Mouse (Mus musculus): ENCODE data around the gene Alg2. TPM values are rescaled to one million over a fixed set of nuclear protein-coding genes. Genes with fewer than 3 reads are reported as not detected.

The Alg2 gene
- polyA plus RNA-seq, 1 experiment from 2014 or later = 198 TPM

DNA sequence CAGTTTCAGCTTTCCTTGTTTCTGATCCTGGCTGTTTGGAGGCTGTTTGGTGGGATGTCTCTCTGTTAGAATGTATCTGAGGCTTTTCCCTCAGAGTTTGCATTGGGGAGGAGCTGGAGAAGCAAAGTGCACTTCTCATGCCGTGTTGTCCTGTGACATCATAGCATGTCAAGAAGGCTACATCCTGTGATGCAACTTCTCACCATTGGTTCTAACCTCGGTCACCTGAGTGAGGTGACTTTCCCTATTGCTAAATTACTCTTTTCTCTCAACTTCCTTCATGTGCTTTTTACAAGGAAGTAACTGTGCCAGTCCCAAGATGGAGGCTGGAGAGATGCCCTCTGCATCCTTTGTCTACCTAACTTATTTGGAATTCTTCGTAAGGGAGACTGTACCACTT, 25.6 kb downstream of the Alg2 start:
- Histone ChIP-seq H3K27ac (no peak overlapping the region), H3K9ac (no peak overlapping the region), H3K27me3 (replicated peaks) (no peaks in the 10 kb centered on the region), H3K9me3 (no peaks in the 10 kb centered on the region), H3K4me2 (replicated peaks) (no peak overlapping the region), H3K36me3 (no peaks in the 10 kb centered on the region), H3K4me3 (no peak overlapping the region), H3K4me1 (no peaks in the 10 kb centered on the region; the same call in 1 of the 2 replicates)
- WGBS = 88% methylated on average over 3 of the region's 3 CpGs
- no peak for ATAC-seq (ENCODE audit: low FRiP score, low read depth)

- Histone ChIP-seq H3K4me1 (peaks cover 10% of the 10 kb centered on the region), H3K9ac (no peak overlapping the region), H3K36me3 (no peaks in the 10 kb centered on the region), H3K4me3 (no peak overlapping the region), H3K4me2 (replicated peaks) (no peak overlapping the region), H3K27ac (no peak overlapping the region), H3K9me3 (no peaks in the 10 kb centered on the region), H3K27me3 (replicated peaks) (no peaks in the 10 kb centered on the region)
- no peak for ATAC-seq (ENCODE audit: low FRiP score, low read depth)
- 89% methylated on average over 11 of the region's 11 CpGs for WGBS
Observed at GRCm38 (mm10) chr4:47440951-47441350, 33.2 kb downstream of the Alg2 start.

DNA sequence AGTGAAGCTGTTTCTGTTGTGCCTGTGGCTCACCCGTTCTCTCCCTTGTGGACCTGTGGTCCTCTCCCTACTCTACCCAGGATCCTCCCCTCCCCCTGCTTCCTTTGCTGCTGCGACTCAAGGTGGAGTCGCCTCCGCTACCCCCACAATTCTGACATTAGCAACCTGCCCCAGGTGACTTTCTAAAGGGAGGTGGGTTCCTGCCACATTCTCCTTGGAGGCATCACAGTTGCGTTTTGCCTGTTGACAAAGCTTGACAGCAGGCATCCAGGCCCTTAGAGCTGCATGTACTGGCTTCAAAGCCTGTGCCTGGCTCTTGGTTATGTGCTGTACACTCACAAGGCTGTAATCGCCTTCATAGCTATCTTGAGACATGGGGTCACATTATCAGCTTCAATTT, 35.2 kb downstream of the Alg2 start:
- peaks cover 16% of the 10 kb centered on the region for H3K4me1 ChIP-seq
- no peaks in the 10 kb centered on the region for H3K36me3 ChIP-seq
- no peaks in the 10 kb centered on the region for H3K9me3 ChIP-seq
- no peak overlapping the region for H3K4me2 ChIP-seq (replicated peaks)
- H3K9ac ChIP-seq = no peak overlapping the region
- no peak for ATAC-seq (ENCODE audit: low FRiP score, low read depth)
- H3K27ac ChIP-seq = no peak overlapping the region
- no peak overlapping the region for H3K4me3 ChIP-seq
- H3K27me3 ChIP-seq (replicated peaks) = no peaks in the 10 kb centered on the region
- 75% methylated on average over 6 of the region's 6 CpGs for WGBS

GRCm38 (mm10) chr4:47437365-47438340, 36.5 kb downstream of the Alg2 start:
- H3K27ac ChIP-seq = peak overlapping the region; percentile 46; the same call in 1 of the 2 replicates
- peaks cover 16% of the 10 kb centered on the region for H3K4me1 ChIP-seq
- H3K36me3 ChIP-seq = no peaks in the 10 kb centered on the region
- no peaks in the 10 kb centered on the region for H3K9me3 ChIP-seq
- ATAC-seq (ENCODE audit: low FRiP score, low read depth) = peak; percentile 84
- H3K4me3 ChIP-seq = peak overlapping the region; percentile 43
- peak overlapping the region; percentile 65 for H3K9ac ChIP-seq
- WGBS = under 1% methylated on average over 33 of the region's 33 CpGs
- no peaks in the 10 kb centered on the region for H3K27me3 ChIP-seq (replicated peaks)
- H3K4me2 ChIP-seq (replicated peaks) = peak overlapping the region; percentile 79

DNA sequence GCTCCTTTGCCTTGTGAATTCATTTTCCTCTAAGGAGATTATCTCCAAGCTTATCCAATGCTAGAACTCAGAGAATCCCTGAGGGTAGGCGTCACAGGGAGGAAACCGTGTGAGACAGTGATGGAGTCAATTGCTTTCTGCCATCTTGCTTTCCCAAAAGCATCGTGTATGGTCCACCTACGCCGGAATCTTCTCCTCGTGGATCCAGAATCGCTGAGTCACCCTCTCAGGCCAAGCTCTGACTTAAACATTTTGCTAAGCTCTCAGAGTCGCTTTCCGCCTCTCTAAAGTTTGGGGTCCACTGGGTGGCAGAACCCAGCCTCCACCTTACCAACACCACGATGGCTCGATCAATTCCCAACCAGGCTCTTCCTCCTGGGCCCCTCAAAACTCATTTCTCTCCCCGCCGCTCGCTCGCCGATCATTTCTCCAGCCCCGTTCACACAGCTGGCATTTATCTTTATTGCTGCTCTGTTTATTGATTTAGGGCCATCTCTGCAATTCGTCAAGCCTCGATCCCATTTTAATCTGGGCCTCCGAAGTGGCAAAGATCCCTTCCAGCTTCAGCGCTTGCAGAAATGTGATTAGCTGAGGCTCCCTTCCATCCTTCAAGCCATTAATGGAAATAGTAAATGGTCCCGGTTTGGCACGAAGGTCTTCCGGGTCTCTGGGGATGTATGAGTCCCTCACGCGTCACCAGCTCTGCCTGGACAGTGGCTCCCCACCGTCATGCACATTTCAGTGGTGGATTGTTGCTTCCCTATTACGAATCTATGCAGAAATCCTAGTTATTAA, 38.4 kb downstream of the Alg2 start:
- ATAC-seq (ENCODE audit: low FRiP score, low read depth) = no peak
- Histone ChIP-seq H3K9ac (no peak overlapping the region), H3K9me3 (no peaks in the 10 kb centered on the region), H3K27me3 (replicated peaks) (no peaks in the 10 kb centered on the region), H3K4me2 (replicated peaks) (0 out of 2 replicates have a peak overlapping the region, but pooled peaks have one; percentile 9), H3K36me3 (no peaks in the 10 kb centered on the region), H3K4me1 (peaks cover 16% of the 10 kb centered on the region), H3K27ac (no peak overlapping the region), H3K4me3 (no peak overlapping the region)
- 56% methylated on average over 28 of the region's 28 CpGs for WGBS

- WGBS = 73% methylated on average over 12 of the region's 12 CpGs
- H3K36me3 ChIP-seq = no peaks in the 10 kb centered on the region
- ATAC-seq (ENCODE audit: low FRiP score, low read depth) = no peak
- H3K4me2 ChIP-seq (replicated peaks) = no peak overlapping the region
- no peak overlapping the region for H3K27ac ChIP-seq
- H3K9me3 ChIP-seq = no peaks in the 10 kb centered on the region
- H3K9ac ChIP-seq = no peak overlapping the region
- peaks cover 16% of the 10 kb centered on the region for H3K4me1 ChIP-seq
- no peaks in the 10 kb centered on the region for H3K27me3 ChIP-seq (replicated peaks)
- H3K4me3 ChIP-seq = no peak overlapping the region
Observed at GRCm38 (mm10) chr4:47435131-47435530, 39.0 kb downstream of the Alg2 start.

GRCm38 (mm10) chr4:47432766-47433165, 41.4 kb downstream of the Alg2 start:
- Histone ChIP-seq H3K4me2 (replicated peaks) (no peak overlapping the region), H3K4me1 (peaks cover 13% of the 10 kb centered on the region), H3K36me3 (no peaks in the 10 kb centered on the region), H3K9ac (no peak overlapping the region), H3K27ac (no peak overlapping the region), H3K4me3 (no peak overlapping the region), H3K27me3 (replicated peaks) (no peaks in the 10 kb centered on the region), H3K9me3 (no peaks in the 10 kb centered on the region)
- 82% methylated on average over 7 of the region's 7 CpGs for WGBS
- ATAC-seq (ENCODE audit: low FRiP score, low read depth) = no peak

- Histone ChIP-seq H3K4me3 (no peak overlapping the region), H3K9ac (no peak overlapping the region), H3K9me3 (no peaks in the 10 kb centered on the region), H3K27ac (no peak overlapping the region), H3K4me1 (0 out of 2 replicates have a peak, but pooled peaks cover 7% of the 10 kb centered on the region), H3K36me3 (no peaks in the 10 kb centered on the region), H3K4me2 (replicated peaks) (no peak overlapping the region), H3K27me3 (replicated peaks) (no peaks in the 10 kb centered on the region)
- 87% methylated on average over 5 of the region's 5 CpGs for WGBS
- ATAC-seq (ENCODE audit: low FRiP score, low read depth) = no peak
Observed at GRCm38 (mm10) chr4:47431081-47431480, 43.1 kb downstream of the Alg2 start.

DNA sequence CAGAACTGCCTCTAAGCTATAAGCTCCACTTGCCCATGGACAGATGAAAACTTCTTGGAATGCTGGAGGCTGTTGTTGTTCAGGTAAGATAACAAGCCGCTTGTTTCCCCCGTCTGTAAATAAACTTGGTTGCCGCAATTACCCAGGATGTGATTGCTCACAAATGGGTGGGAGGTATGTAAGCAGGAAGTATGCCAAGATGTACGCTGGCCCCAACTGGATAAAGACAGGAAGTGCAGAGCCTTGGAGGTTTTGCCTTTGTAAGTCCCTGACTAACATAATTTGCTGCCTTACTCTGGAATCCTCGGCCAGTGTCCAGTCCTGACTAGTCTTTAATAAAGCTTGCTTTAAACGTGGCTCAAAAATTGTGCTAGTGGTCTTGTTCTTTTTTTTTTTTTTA, 43.6 kb downstream of the Alg2 start:
- H3K4me1 ChIP-seq = 0 out of 2 replicates have a peak, but pooled peaks cover 7% of the 10 kb centered on the region
- no peak for ATAC-seq (ENCODE audit: low FRiP score, low read depth)
- H3K4me2 ChIP-seq (replicated peaks) = no peak overlapping the region
- WGBS = 76% methylated on average over 6 of the region's 6 CpGs
- no peaks in the 10 kb centered on the region for H3K27me3 ChIP-seq (replicated peaks)
- no peak overlapping the region for H3K4me3 ChIP-seq
- no peaks in the 10 kb centered on the region for H3K9me3 ChIP-seq
- no peak overlapping the region for H3K9ac ChIP-seq
- no peaks in the 10 kb centered on the region for H3K36me3 ChIP-seq
- no peak overlapping the region for H3K27ac ChIP-seq

- no peak overlapping the region for H3K4me3 ChIP-seq
- no peak overlapping the region for H3K9ac ChIP-seq
- no peak for ATAC-seq (ENCODE audit: low FRiP score, low read depth)
- peaks cover 14% of the 10 kb centered on the region for H3K4me1 ChIP-seq
- H3K36me3 ChIP-seq = no peaks in the 10 kb centered on the region
- no peak overlapping the region for H3K27ac ChIP-seq
- WGBS = 70% methylated on average over 3 of the region's 3 CpGs
- H3K27me3 ChIP-seq (replicated peaks) = no peaks in the 10 kb centered on the region
- no peaks in the 10 kb centered on the region for H3K9me3 ChIP-seq
- H3K4me2 ChIP-seq (replicated peaks) = no peak overlapping the region
Observed at GRCm38 (mm10) chr4:47427606-47428005, 46.5 kb downstream of the Alg2 start.

GRCm38 (mm10) chr4:47425247-47425830, 48.8 kb downstream of the Alg2 start:
- no peak overlapping the region for H3K4me3 ChIP-seq
- no peaks in the 10 kb centered on the region for H3K36me3 ChIP-seq
- no peak overlapping the region for H3K27ac ChIP-seq
- no peak overlapping the region for H3K4me2 ChIP-seq (replicated peaks)
- WGBS = 92% methylated on average over 16 of the region's 16 CpGs
- H3K27me3 ChIP-seq (replicated peaks) = no peaks in the 10 kb centered on the region
- H3K9me3 ChIP-seq = no peaks in the 10 kb centered on the region
- no peak for ATAC-seq (ENCODE audit: low FRiP score, low read depth)
- peaks cover 14% of the 10 kb centered on the region for H3K4me1 ChIP-seq
- no peak overlapping the region for H3K9ac ChIP-seq

GRCm38 (mm10) chr4:47424376-47424775, 49.8 kb downstream of the Alg2 start:
- H3K27ac ChIP-seq = no peak overlapping the region
- peaks cover 14% of the 10 kb centered on the region for H3K4me1 ChIP-seq
- H3K27me3 ChIP-seq (replicated peaks) = no peaks in the 10 kb centered on the region
- ATAC-seq (ENCODE audit: low FRiP score, low read depth) = peak; percentile 54; the same call in 1 of the 2 replicates
- no peaks in the 10 kb centered on the region for H3K9me3 ChIP-seq
- WGBS = 2% methylated on average over 2 of the region's 2 CpGs
- H3K4me2 ChIP-seq (replicated peaks) = no peak overlapping the region
- no peak overlapping the region for H3K9ac ChIP-seq
- no peak overlapping the region for H3K4me3 ChIP-seq
- H3K36me3 ChIP-seq = no peaks in the 10 kb centered on the region

All from neural tube, embryonic 12.5 days (tissue).